Mouse (Mus musculus): ENCODE results near the gene Selenow. TPM values are rescaled to one million over a fixed set of nuclear protein-coding genes. Genes with fewer than 3 reads are reported as not detected.

Gene Selenow
- polyA plus RNA-seq, 1 experiment = 390 TPM

GRCm38 (mm10) chr7:15960691-15961090, 38.5 kb upstream of the Selenow start:
- peak overlapping the region; percentile 74 for H3K27ac ChIP-seq (ENCODE audit: insufficient read depth, low read length)
- TF ChIP-seq POLR2A (IDR thresholded peaks at IDR 0.05; ENCODE audit: low read depth, low read length) (no peak), CTCF (IDR thresholded peaks at IDR 0.05; ENCODE audit: borderline replicate concordance, insufficient read depth, low read length) (no peak)
- H3K4me1 ChIP-seq (ENCODE audit: control insufficient read depth, insufficient read depth, low read length) = peaks cover 32% of the 10 kb centered on the region
- no peak overlapping the region for H3K4me3 ChIP-seq (ENCODE audit: insufficient read depth, low read length)

DNA sequence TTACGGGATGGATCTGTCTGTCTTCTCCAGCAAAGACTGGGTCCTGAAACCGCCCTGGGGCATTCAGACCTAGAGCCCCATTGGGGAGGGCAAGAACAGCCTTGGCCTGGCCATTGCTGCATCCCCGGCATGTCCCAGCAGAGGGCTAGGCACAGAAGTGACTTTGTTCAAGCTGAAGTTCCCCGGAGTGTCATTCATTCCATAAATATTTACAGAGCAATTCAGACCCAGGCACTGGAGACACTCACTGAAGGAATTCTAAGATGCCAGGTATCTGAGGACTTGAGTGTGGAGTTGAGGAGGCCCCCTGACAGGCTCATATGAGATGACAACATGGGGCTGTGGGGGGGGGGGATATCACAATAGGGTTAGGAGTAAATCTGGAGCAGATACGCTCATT, 33.9 kb upstream of the Selenow start:
- H3K27ac ChIP-seq (ENCODE audit: insufficient read depth, low read length) = peak overlapping the region; percentile 36
- no peak for TF ChIP-seq CTCF (IDR thresholded peaks at IDR 0.05; ENCODE audit: borderline replicate concordance, insufficient read depth, low read length)
- no peak for TF ChIP-seq POLR2A (IDR thresholded peaks at IDR 0.05; ENCODE audit: low read depth, low read length)
- peaks cover 17% of the 10 kb centered on the region for H3K4me1 ChIP-seq (ENCODE audit: control insufficient read depth, insufficient read depth, low read length)
- H3K4me3 ChIP-seq (ENCODE audit: insufficient read depth, low read length) = no peak overlapping the region

DNA sequence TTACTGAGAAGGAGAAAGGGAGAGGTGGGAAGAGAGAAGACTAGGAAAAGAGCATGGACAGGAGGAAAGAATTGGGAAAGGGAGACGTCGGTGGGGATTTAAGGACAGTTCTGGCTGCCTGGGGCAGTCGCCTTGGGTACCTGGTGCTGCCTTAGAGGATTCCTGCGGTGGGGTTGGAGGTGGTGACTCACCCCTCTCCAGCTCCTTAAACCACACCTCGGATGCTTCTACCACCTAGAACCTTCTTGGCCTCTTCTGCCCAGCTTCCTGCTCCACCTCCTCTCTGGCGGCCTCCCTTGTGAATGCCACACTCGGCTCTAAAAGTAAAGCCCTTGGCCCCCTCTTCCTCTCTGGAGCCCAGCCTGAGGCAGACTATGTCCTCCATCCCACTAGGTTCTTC, 33.3 kb upstream of the Selenow start:
- TF ChIP-seq POLR2A (IDR thresholded peaks at IDR 0.05; ENCODE audit: low read depth, low read length) (no peak), CTCF (IDR thresholded peaks at IDR 0.05; ENCODE audit: borderline replicate concordance, insufficient read depth, low read length) (no peak)
- H3K4me1 ChIP-seq (ENCODE audit: control insufficient read depth, insufficient read depth, low read length) = peaks cover 11% of the 10 kb centered on the region
- no peak overlapping the region for H3K4me3 ChIP-seq (ENCODE audit: insufficient read depth, low read length)
- H3K27ac ChIP-seq (ENCODE audit: insufficient read depth, low read length) = peak overlapping the region; percentile 36

GRCm38 (mm10) chr7:15954978-15955443, 32.8 kb upstream of the Selenow start:
- Histone ChIP-seq H3K4me1 (ENCODE audit: control insufficient read depth, insufficient read depth, low read length) (peaks cover 7% of the 10 kb centered on the region), H3K4me3 (ENCODE audit: insufficient read depth, low read length) (no peak overlapping the region), H3K27ac (ENCODE audit: insufficient read depth, low read length) (no peak overlapping the region)
- TF ChIP-seq POLR2A (IDR thresholded peaks at IDR 0.05; ENCODE audit: low read depth, low read length) (no peak), CTCF (IDR thresholded peaks at IDR 0.05; ENCODE audit: borderline replicate concordance, insufficient read depth, low read length) (no peak)

GRCm38 (mm10) chr7:15954436-15954835, 32.2 kb upstream of the Selenow start:
- H3K4me3 ChIP-seq (ENCODE audit: insufficient read depth, low read length) = no peak overlapping the region

DNA sequence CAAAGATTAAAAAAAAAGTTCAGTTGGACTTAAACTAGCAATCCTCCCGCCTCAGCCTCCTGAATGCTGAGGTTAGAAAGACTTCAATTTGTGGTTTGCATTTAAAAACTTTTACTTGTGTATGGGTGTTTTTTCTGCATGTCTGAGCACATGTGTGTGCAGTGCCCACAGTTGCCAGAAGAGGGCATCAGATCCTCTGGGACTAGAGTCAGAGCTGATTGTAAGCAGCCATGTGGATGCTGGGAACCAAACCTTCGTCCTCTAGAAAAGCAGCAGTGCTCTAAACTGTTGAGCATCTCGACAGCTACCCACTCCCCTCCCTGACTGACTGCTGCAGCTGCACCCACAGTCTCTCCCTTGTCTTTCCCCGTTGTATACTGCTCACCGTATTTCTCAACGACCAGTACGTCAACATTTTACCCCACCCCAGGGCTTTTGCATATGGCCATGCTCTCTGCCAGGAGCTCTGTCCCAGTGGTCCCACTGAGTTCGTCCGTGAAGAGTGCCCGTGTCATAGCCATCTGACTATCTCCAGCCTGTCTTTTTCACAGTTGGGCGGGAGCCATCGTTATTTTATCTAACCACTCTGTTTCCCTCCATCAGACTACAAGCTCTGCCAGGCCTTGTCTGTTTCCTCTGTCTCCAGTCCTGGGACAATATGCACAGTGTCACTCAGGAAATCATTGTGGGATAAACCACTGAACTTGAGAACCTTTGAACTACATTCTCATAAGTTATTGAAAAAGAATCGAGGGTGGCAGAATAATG, 31.3 kb upstream of the Selenow start:
- H3K4me1 ChIP-seq (ENCODE audit: control insufficient read depth, insufficient read depth, low read length) = peaks cover 13% of the 10 kb centered on the region
- no peak overlapping the region for H3K27ac ChIP-seq (ENCODE audit: insufficient read depth, low read length)
- no peak overlapping the region for H3K4me3 ChIP-seq (ENCODE audit: insufficient read depth, low read length)
- TF ChIP-seq POLR2A (IDR thresholded peaks at IDR 0.05; ENCODE audit: low read depth, low read length) = no peak

More at GRCm38 (mm10) chr7:15954436-15954835, 32.2 kb upstream of the Selenow start:
- Histone ChIP-seq H3K27ac (ENCODE audit: insufficient read depth, low read length) (no peak overlapping the region), H3K4me1 (ENCODE audit: control insufficient read depth, insufficient read depth, low read length) (peaks cover 11% of the 10 kb centered on the region)
- TF ChIP-seq CTCF (IDR thresholded peaks at IDR 0.05; ENCODE audit: borderline replicate concordance, insufficient read depth, low read length) (no peak), POLR2A (IDR thresholded peaks at IDR 0.05; ENCODE audit: low read depth, low read length) (no peak)

GRCm38 (mm10) chr7:15952416-15952815, 30.2 kb upstream of the Selenow start:
- TF ChIP-seq CTCF (IDR thresholded peaks at IDR 0.05; ENCODE audit: borderline replicate concordance, insufficient read depth, low read length) (no peak), POLR2A (IDR thresholded peaks at IDR 0.05; ENCODE audit: low read depth, low read length) (no peak)
- H3K27ac ChIP-seq (ENCODE audit: insufficient read depth, low read length) = no peak overlapping the region
- peaks cover 15% of the 10 kb centered on the region for H3K4me1 ChIP-seq (ENCODE audit: control insufficient read depth, insufficient read depth, low read length)
- H3K4me3 ChIP-seq (ENCODE audit: insufficient read depth, low read length) = no peak overlapping the region

DNA sequence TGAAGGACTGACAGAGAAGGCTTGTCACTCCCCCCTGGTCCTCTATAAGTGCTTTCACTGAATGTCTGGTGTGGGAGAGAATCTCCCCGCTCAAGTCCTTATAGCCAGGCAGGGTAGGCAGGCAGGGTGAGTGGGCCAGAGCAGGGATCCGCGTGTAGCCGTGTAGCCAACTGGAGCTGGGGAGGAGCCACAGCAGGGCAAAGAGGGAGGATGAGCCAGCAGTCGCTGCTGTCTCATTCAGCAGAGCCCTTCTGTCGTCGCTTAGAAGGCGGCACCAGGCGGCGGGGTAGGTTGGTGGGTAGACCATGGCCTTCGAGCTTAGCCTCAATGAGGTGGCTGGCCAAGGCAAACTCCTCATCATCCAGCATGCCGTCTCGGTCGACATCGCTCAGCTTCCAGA, 27.8 kb upstream of the Selenow start:
- H3K4me1 ChIP-seq (ENCODE audit: control insufficient read depth, insufficient read depth, low read length) = peaks cover 8% of the 10 kb centered on the region; the same call in 1 of the 2 replicates
- no peak overlapping the region for H3K4me3 ChIP-seq (ENCODE audit: insufficient read depth, low read length)
- TF ChIP-seq CTCF (IDR thresholded peaks at IDR 0.05; ENCODE audit: borderline replicate concordance, insufficient read depth, low read length) (no peak), POLR2A (IDR thresholded peaks at IDR 0.05; ENCODE audit: low read depth, low read length) (no peak)
- H3K27ac ChIP-seq (ENCODE audit: insufficient read depth, low read length) = peak overlapping the region; percentile 75; the same call in 1 of the 2 replicates

DNA sequence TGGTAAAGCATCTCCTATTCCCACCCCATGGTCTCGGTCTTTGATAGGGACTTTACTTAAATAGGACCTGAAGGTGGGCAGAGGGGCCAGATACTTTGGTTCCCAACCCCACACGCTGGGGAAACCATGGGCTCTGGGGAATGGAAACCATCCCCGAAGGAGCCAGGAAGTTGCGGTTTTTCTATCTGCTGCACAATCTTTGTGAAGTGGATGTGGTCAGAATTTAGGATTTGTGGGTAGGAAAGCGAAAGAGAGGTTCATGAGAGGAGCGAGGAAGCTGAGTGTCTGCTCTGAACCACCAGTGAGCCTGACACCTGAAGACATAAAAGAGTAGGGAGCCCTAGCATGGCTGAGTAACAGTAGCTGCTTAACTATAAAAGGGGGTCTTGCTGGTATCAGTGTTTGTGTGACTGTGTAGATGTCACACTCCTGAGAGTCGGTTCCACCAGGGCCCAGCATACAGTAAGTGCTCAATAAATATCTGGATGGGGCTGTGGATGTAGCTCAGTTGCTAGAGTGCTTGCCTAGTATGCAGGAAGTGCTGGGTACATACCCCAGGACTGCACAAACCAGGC, 27.1 kb upstream of the Selenow start:
- H3K4me1 ChIP-seq (ENCODE audit: control insufficient read depth, insufficient read depth, low read length) = peaks cover 8% of the 10 kb centered on the region; the same call in 1 of the 2 replicates
- H3K27ac ChIP-seq (ENCODE audit: insufficient read depth, low read length) = peak overlapping the region; percentile 75
- TF ChIP-seq POLR2A (IDR thresholded peaks at IDR 0.05; ENCODE audit: low read depth, low read length) (no peak), CTCF (IDR thresholded peaks at IDR 0.05; ENCODE audit: borderline replicate concordance, insufficient read depth, low read length) (no peak)
- H3K4me3 ChIP-seq (ENCODE audit: insufficient read depth, low read length) = no peak overlapping the region

- Histone ChIP-seq H3K4me3 (ENCODE audit: insufficient read depth, low read length) (no peak overlapping the region), H3K4me1 (ENCODE audit: control insufficient read depth, insufficient read depth, low read length) (peaks cover 10% of the 10 kb centered on the region; the same call in 1 of the 2 replicates), H3K27ac (ENCODE audit: insufficient read depth, low read length) (peak overlapping the region; percentile 77)
- TF ChIP-seq CTCF (IDR thresholded peaks at IDR 0.05; ENCODE audit: borderline replicate concordance, insufficient read depth, low read length) (peak; percentile 93), POLR2A (IDR thresholded peaks at IDR 0.05; ENCODE audit: low read depth, low read length) (peak; percentile 76)
Observed at GRCm38 (mm10) chr7:15948381-15948941, 26.3 kb upstream of the Selenow start.

Data from embryonic fibroblast, embryonic 13.5 days (primary cell).